Mouse (Mus musculus): ENCODE data around the gene Slc17a8. TPM values are rescaled to one million over a fixed set of nuclear protein-coding genes. Genes with fewer than 3 reads are reported as not detected.
A peak's percentile ranks its signal among the peaks of the same experiment; 100 is the strongest.
"Not testable (repeated sequence)": the region's sequence is repeated elsewhere in the genome, so short reads cannot be mapped to it uniquely, and the experiment has no call there.

The Slc17a8 gene
- 0.29 and 0.61 TPM in 2 replicates for polyA plus RNA-seq (2015; fragmentation: Nextera tagmentation; extraction: Ambion mirVana)

DNA sequence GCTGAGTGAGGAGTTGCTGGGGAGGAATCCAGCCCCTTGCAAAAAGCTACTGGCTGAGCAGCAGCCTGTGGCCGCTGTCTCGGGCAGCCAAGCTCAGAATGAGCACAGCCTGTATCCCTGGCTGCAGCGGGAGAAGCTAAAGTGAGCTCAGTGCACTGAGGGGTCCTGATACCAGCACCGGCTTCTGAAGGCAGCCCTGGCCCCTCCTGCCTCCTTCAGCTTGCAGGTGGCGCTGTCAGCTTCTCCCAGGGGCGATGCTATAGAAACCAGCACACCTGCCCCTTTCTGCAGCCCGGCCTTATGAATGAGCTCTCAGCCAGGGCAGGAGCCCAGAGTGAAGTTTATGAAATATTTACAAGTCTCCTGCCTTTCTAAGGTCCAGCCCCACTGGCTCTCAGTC is at the start of gene Slc17a8:
Slc17a8 (minus strand) TSS at position 125 of the 400 bp plus-strand sequence.
- ATAC-seq (replicated peaks; ENCODE audit: low FRiP score, low read depth) = no peak
- 27% methylated on average over 7 of the region's 7 CpGs for WGBS
- Histone ChIP-seq H3K9ac (ENCODE audit: low read depth, low read length) (no peak within 1 kb of the TSS), H3K4me2 (ENCODE audit: low read length) (no peak within 1 kb of the TSS), H3K4me3 (replicated peaks; ENCODE audit: low read depth, low read length) (no peak within 1 kb of the TSS), H3K36me3 (ENCODE audit: insufficient read depth, low read length) (no peaks in the 10 kb centered on the region), H3K4me1 (replicated peaks; ENCODE audit: insufficient read depth, low read length) (no peaks in the 10 kb centered on the region), H3K27ac (no peak within 1 kb of the TSS), H3K27me3 (ENCODE audit: insufficient read depth, low read length) (no peaks in the 10 kb centered on the region), H3K9me3 (replicated peaks; ENCODE audit: low read length) (no peaks in the 10 kb centered on the region)
- TF ChIP-seq CTCF (IDR thresholded peaks at IDR 0.05; ENCODE audit: low read depth) = 0 out of 2 replicates have a peak, but pooled peaks have one; percentile 6
- DNase-seq (ENCODE audit: low spot score) = peak; percentile 6

DNA sequence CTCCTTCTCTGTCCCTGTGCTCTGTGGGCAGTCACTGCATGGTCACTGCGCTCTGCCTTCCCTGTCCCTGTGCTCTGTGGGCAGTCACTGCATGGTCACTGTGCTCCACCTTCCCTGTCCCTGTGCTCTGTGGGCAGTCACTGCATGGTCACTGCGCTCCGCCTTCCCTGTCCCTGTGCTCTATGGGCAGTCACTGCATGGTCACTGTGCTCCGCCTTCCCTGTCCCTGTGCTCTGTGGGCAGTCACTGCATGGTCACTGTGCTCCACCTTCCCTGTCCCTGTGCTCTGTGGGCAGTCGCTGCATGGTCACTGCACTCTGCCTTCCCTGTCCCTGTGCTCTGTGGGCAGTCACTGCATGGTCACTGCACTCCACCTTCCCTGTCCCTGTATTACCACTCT is 49.3 kb upstream of the Slc17a8 start:
- ATAC-seq (replicated peaks; ENCODE audit: low FRiP score, low read depth); H3K27me3 ChIP-seq (ENCODE audit: insufficient read depth, low read length); H3K9me3 ChIP-seq (replicated peaks; ENCODE audit: low read length); H3K27ac ChIP-seq; H3K36me3 ChIP-seq (ENCODE audit: insufficient read depth, low read length); H3K9ac ChIP-seq (ENCODE audit: low read depth, low read length); H3K4me3 ChIP-seq (replicated peaks; ENCODE audit: low read depth, low read length); DNase-seq (ENCODE audit: low spot score); H3K4me2 ChIP-seq (ENCODE audit: low read length); H3K4me1 ChIP-seq (replicated peaks; ENCODE audit: insufficient read depth, low read length): not testable (repeated sequence)
- 96% methylated on average over 5 of the region's 5 CpGs for WGBS

DNA sequence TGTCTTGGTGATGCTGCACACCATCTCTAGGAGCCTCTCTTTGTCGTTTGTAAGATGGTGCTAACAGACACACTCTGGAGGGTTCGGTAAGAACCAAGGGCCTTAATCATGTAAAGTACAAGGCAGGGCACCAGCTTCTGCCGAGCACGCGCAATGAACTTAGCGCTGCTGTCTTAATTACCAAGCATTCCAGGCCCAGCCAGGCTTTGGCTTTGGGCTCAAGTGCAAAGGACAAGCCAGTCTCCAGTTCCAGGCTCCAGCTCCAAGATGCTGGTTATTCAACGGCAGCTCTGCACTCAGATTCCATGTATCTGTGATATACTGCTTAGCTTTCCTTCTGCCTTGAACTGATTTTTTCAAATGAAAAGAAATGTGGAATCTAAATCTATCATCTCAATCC is 46.5 kb upstream of the Slc17a8 start:
- TF ChIP-seq CTCF (IDR thresholded peaks at IDR 0.05; ENCODE audit: low read depth) = no peak
- Histone ChIP-seq H3K4me1 (replicated peaks; ENCODE audit: insufficient read depth, low read length) (no peaks in the 10 kb centered on the region), H3K9ac (ENCODE audit: low read depth, low read length) (no peak overlapping the region), H3K9me3 (replicated peaks; ENCODE audit: low read length) (no peaks in the 10 kb centered on the region), H3K27me3 (ENCODE audit: insufficient read depth, low read length) (no peaks in the 10 kb centered on the region), H3K4me3 (replicated peaks; ENCODE audit: low read depth, low read length) (no peak overlapping the region), H3K27ac (no peak overlapping the region), H3K4me2 (ENCODE audit: low read length) (no peak overlapping the region), H3K36me3 (ENCODE audit: insufficient read depth, low read length) (no peaks in the 10 kb centered on the region)
- DNase-seq (ENCODE audit: low spot score) (no peak), ATAC-seq (replicated peaks; ENCODE audit: low FRiP score, low read depth) (no peak)
- WGBS = 79% methylated on average over 7 of the region's 7 CpGs

DNA sequence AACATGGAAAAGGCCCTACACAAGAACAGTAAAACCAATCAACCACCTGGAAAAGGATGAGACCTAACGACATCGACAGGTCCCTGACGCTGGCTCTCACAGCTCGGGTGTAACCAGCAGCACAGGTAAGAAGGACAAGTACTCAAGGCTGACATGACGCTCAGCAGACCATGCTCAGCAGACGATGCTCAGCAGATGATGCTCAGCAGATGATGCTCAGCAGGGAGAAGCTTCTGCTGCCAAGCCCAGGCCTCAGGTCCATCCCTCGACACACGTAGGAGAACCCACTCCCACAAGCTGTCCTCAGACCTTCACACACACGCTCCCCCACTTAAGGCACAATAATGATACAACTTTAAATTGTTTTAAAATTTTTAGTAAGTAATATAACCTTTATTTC is 44.6 kb upstream of the Slc17a8 start:
- Histone ChIP-seq H3K27me3 (ENCODE audit: insufficient read depth, low read length) (no peaks in the 10 kb centered on the region), H3K4me1 (replicated peaks; ENCODE audit: insufficient read depth, low read length) (no peaks in the 10 kb centered on the region), H3K27ac (no peak overlapping the region), H3K36me3 (ENCODE audit: insufficient read depth, low read length) (0 out of 2 replicates have a peak, but pooled peaks cover 3% of the 10 kb centered on the region), H3K9me3 (replicated peaks; ENCODE audit: low read length) (no peaks in the 10 kb centered on the region), H3K4me2 (ENCODE audit: low read length) (no peak overlapping the region), H3K4me3 (replicated peaks; ENCODE audit: low read depth, low read length) (no peak overlapping the region), H3K9ac (ENCODE audit: low read depth, low read length) (no peak overlapping the region)
- WGBS = 71% methylated on average over 9 of the region's 9 CpGs
- TF ChIP-seq CTCF (IDR thresholded peaks at IDR 0.05; ENCODE audit: low read depth) = no peak
- DNase-seq (ENCODE audit: low spot score) (no peak), ATAC-seq (replicated peaks; ENCODE audit: low FRiP score, low read depth) (no peak)

DNA sequence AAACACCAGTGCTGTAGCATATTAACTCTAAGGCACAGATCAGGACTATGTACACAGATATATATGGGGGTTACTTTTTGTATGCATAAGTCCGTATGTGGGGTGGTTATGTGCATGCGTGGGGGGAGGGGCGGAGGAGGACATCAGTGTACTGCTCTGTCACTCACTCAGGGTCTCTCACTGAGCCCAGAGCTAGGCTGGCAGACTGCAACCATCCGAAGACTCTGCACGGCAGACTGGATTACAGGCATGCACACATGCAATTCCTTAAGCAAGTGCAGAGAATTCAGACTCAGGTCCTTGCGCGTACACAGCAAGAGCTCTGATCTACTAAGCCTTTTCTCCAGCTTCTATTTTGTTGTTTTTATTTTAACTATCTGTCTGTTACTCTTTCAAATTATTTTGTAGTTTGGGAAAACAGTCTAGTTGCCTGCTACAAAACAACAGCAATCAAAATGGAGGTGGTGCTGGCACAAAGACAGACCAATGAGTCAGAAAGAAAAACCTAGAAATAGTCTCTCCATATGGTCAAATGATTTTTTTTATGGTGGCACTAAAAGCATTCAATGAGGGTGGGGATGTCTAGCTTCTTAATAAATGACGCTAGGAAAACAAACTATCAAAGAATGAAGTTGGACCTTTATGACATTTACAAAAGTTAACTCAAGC is 44.1 kb upstream of the Slc17a8 start:
- no peak for TF ChIP-seq CTCF (IDR thresholded peaks at IDR 0.05; ENCODE audit: low read depth)
- ATAC-seq (replicated peaks; ENCODE audit: low FRiP score, low read depth) (peak; percentile 74), DNase-seq (ENCODE audit: low spot score) (peak; percentile 70)
- Histone ChIP-seq H3K4me3 (replicated peaks; ENCODE audit: low read depth, low read length) (no peak overlapping the region), H3K4me1 (replicated peaks; ENCODE audit: insufficient read depth, low read length) (no peaks in the 10 kb centered on the region), H3K27ac (no peak overlapping the region), H3K9me3 (replicated peaks; ENCODE audit: low read length) (no peaks in the 10 kb centered on the region), H3K27me3 (ENCODE audit: insufficient read depth, low read length) (no peaks in the 10 kb centered on the region), H3K4me2 (ENCODE audit: low read length) (no peak overlapping the region), H3K36me3 (ENCODE audit: insufficient read depth, low read length) (0 out of 2 replicates have a peak, but pooled peaks cover 3% of the 10 kb centered on the region), H3K9ac (ENCODE audit: low read depth, low read length) (no peak overlapping the region)
- WGBS = 48% methylated on average over 8 of the region's 8 CpGs

DNA sequence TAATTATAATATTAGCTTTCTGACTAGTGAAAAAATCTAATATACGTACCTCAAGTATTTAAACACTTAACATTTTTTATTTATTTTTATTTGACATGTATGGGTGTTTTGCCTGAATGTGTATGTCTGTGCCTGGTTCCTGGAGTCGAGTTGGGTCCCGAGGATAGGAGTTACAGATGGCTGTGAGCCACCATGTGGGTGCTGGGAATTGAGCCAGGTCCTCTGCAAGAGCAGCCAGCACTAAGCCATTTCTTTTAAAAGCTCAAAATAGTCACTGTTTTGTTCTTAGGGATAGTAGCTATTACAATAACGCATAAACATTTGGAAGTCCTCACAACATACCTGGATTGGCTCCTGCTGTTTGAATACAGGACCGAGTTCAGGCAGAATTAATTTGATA is 35.3 kb upstream of the Slc17a8 start:
- 87% methylated on average over 5 of the region's 5 CpGs for WGBS
- Histone ChIP-seq H3K4me2 (ENCODE audit: low read length) (no peak overlapping the region), H3K27me3 (ENCODE audit: insufficient read depth, low read length) (no peaks in the 10 kb centered on the region), H3K27ac (no peak overlapping the region), H3K9ac (ENCODE audit: low read depth, low read length) (no peak overlapping the region), H3K9me3 (replicated peaks; ENCODE audit: low read length) (no peaks in the 10 kb centered on the region), H3K36me3 (ENCODE audit: insufficient read depth, low read length) (peaks cover 33% of the 10 kb centered on the region), H3K4me3 (replicated peaks; ENCODE audit: low read depth, low read length) (no peak overlapping the region), H3K4me1 (replicated peaks; ENCODE audit: insufficient read depth, low read length) (no peaks in the 10 kb centered on the region)
- TF ChIP-seq CTCF (IDR thresholded peaks at IDR 0.05; ENCODE audit: low read depth) = no peak
- ATAC-seq (replicated peaks; ENCODE audit: low FRiP score, low read depth) = no peak
- no peak for DNase-seq (ENCODE audit: low spot score)

DNA sequence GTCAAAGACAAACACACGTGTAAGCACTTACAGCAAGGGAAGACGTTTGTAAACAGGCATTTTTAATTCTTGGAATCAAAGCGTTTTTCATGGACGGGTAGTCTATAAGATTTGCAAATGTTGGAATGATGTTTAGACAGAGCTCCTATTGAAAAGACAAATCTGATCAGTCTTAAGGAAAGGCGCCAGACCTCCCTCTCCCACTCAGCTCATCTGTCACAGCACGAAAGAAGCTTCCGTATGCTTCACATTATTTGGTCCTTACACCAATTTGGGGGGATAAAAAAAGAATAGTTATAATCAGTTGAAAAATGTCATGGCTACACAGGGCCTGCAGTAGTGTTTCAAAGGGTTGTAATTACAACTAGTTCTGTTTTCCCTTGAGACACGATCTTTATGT is 31.9 kb upstream of the Slc17a8 start:
- TF ChIP-seq CTCF (IDR thresholded peaks at IDR 0.05; ENCODE audit: low read depth) = no peak
- ATAC-seq (replicated peaks; ENCODE audit: low FRiP score, low read depth) (no peak), DNase-seq (ENCODE audit: low spot score) (no peak)
- Histone ChIP-seq H3K9ac (ENCODE audit: low read depth, low read length) (no peak overlapping the region), H3K4me3 (replicated peaks; ENCODE audit: low read depth, low read length) (no peak overlapping the region), H3K4me1 (replicated peaks; ENCODE audit: insufficient read depth, low read length) (no peaks in the 10 kb centered on the region), H3K9me3 (replicated peaks; ENCODE audit: low read length) (no peaks in the 10 kb centered on the region), H3K27ac (no peak overlapping the region), H3K36me3 (ENCODE audit: insufficient read depth, low read length) (peaks cover 33% of the 10 kb centered on the region), H3K27me3 (ENCODE audit: insufficient read depth, low read length) (no peaks in the 10 kb centered on the region), H3K4me2 (ENCODE audit: low read length) (no peak overlapping the region)
- WGBS = 91% methylated on average over 8 of the region's 8 CpGs

Data from kidney, postnatal 0 days (tissue).